Mouse (Mus musculus) lung, embryonic 15.5 days (tissue): Measurements from ENCODE around the gene Gm11020. TPM values are rescaled to one million over a fixed set of nuclear protein-coding genes. Genes with fewer than 3 reads are reported as not detected.

Experiments used
- ATAC-seq: fragments of 200-750 bp; cut with Nextera tagmentation; 2 replicates; pipeline ENCODE4 v1.8.0; 2017; ENCODE audit warnings: moderate number of reproducible peaks, borderline replicate concordance; ENCODE audit not compliant: low FRiP score, low TSS enrichment; ENCODE audit errors: extremely low read depth
- H3K27ac ChIP-seq: fragments of 300-500 bp; sonication (generic); 2 replicates; pipeline ENCODE4 v1.5.1; 2015; ENCODE audit warnings: moderate library complexity, mild to moderate bottlenecking, inconsistent platforms
- H3K27me3 ChIP-seq: fragments of 300-500 bp; sonication (generic); 2 replicates; pipeline ENCODE4 v1.6.1; 2015; ENCODE audit warnings: inconsistent platforms
- H3K36me3 ChIP-seq: fragments of 300-500 bp; sonication (generic); 2 replicates; pipeline ENCODE4 v1.6.1; 2015; ENCODE audit warnings: inconsistent platforms
- H3K4me1 ChIP-seq: fragments of 300-500 bp; sonication (generic); 2 replicates; pipeline ENCODE4 v1.6.1; 2015; ENCODE audit warnings: inconsistent platforms
- H3K4me2 ChIP-seq: fragments of 300-500 bp; sonication (generic); 2 replicates; pipeline ENCODE4 v1.6.1; 2015; ENCODE audit warnings: inconsistent platforms, mild to moderate bottlenecking, moderate library complexity
- H3K4me3 ChIP-seq: fragments of 300-500 bp; sonication (generic); 2 replicates; pipeline ENCODE4 v1.5.1; 2015; ENCODE audit warnings: mild to moderate bottlenecking, inconsistent platforms
- H3K9ac ChIP-seq: fragments of 300-500 bp; sonication (generic); 2 replicates; pipeline ENCODE4 v1.6.1; 2015; ENCODE audit warnings: inconsistent platforms
- H3K9me3 ChIP-seq: fragments of 300-500 bp; sonication (generic); 2 replicates; pipeline ENCODE4 v1.6.1; 2016; ENCODE audit warnings: inconsistent platforms
- WGBS: fragments of 180-500 bp; shearing (Covaris S2); methylation state at CpG from one replicate; pipeline ENCODE4 v1.1.7; 2015; 5-methylcytosine and 5-hydroxymethylcytosine counted together
- polyA plus RNA-seq: library from polyadenylated mRNA; unstranded; fragments of >200 nt; fragmentation: Nextera tagmentation; extraction: Ambion mirVana; gene quantifications from 2 replicates; pipeline ENCODE4 v1.2.1, GENCODE M21; 2015

Gm11020 gene
- polyA plus RNA-seq, 1 experiment from 2014 or later = not detected

- H3K36me3 ChIP-seq = no peaks in the 10 kb centered on the region
- no peaks in the 10 kb centered on the region for H3K27me3 ChIP-seq
- peaks cover 21% of the 10 kb centered on the region for H3K4me1 ChIP-seq
- H3K9me3 ChIP-seq = no peaks in the 10 kb centered on the region
- H3K27ac ChIP-seq = no peak overlapping the region
- no peak overlapping the region for H3K4me2 ChIP-seq
- 90% methylated on average over 6 of the region's 6 CpGs for WGBS
- no peak for ATAC-seq
- H3K4me3 ChIP-seq = no peak overlapping the region
- H3K9ac ChIP-seq = no peak overlapping the region
Measured at GRCm38 (mm10) chr8:104371121-104371520, 49.8 kb downstream of the Gm11020 start.

Other genes with a start within 250 kb of the Gm11020 start
- 71.2 and 74.7 TPM in 2 replicates for gene Cdh5, start 219.9 kb upstream of the Gm11020 start, polyA plus RNA-seq
- 0.60 and 0.68 TPM in 2 replicates for gene Bean1, start 151.1 kb upstream of the Gm11020 start, polyA plus RNA-seq
- 15.9 and 17.5 TPM in 2 replicates for gene Tk2, start 73.0 kb upstream of the Gm11020 start, polyA plus RNA-seq
- 36.7 and 39.2 TPM in 2 replicates for gene Cklf, start 70.7 kb upstream of the Gm11020 start, polyA plus RNA-seq
- not detected in 2 replicates for gene Cmtm2a, start 28.4 kb upstream of the Gm11020 start, polyA plus RNA-seq
- not detected in 2 replicates for gene Gm45711, start 11.5 kb upstream of the Gm11020 start, polyA plus RNA-seq
- not detected in 2 replicates for gene Cmtm1, start 11.4 kb upstream of the Gm11020 start, polyA plus RNA-seq
- gene Cmtm2b, start 663 bp downstream of the Gm11020 start, polyA plus RNA-seq = not detected in 2 replicates
- 147 and 151 TPM in 2 replicates for gene Cmtm3, start 17.8 kb downstream of the Gm11020 start, polyA plus RNA-seq
- 2.6 and 3.0 TPM in 2 replicates for gene Cmtm4, start 74.2 kb downstream of the Gm11020 start, polyA plus RNA-seq
- 61.1 and 62.2 TPM in 2 replicates for gene Dync1li2, start 121.5 kb downstream of the Gm11020 start, polyA plus RNA-seq
- gene Terb1, start 188.3 kb downstream of the Gm11020 start, polyA plus RNA-seq = 0.19 and 0.40 TPM in 2 replicates
- gene Nae1, start 213.1 kb downstream of the Gm11020 start, polyA plus RNA-seq = 87.4 and 97.8 TPM in 2 replicates
- gene Car7, start 213.1 kb downstream of the Gm11020 start, polyA plus RNA-seq = 0.65 and 0.97 TPM in 2 replicates